Mouse (Mus musculus) telencephalon, adult 2 months (tissue): ENCODE results near the gene Slain1.
"Not testable (repeated sequence)": the region's sequence is repeated elsewhere in the genome, so short reads cannot be mapped to it uniquely, and the experiment has no call there.

Source experiments
- DNase-seq: peaks from one replicate; pipeline ENCODE4 v3.0.0-alpha.2; 2011; ENCODE audit warnings: low read depth, low spot score

Gene Slain1

DNA sequence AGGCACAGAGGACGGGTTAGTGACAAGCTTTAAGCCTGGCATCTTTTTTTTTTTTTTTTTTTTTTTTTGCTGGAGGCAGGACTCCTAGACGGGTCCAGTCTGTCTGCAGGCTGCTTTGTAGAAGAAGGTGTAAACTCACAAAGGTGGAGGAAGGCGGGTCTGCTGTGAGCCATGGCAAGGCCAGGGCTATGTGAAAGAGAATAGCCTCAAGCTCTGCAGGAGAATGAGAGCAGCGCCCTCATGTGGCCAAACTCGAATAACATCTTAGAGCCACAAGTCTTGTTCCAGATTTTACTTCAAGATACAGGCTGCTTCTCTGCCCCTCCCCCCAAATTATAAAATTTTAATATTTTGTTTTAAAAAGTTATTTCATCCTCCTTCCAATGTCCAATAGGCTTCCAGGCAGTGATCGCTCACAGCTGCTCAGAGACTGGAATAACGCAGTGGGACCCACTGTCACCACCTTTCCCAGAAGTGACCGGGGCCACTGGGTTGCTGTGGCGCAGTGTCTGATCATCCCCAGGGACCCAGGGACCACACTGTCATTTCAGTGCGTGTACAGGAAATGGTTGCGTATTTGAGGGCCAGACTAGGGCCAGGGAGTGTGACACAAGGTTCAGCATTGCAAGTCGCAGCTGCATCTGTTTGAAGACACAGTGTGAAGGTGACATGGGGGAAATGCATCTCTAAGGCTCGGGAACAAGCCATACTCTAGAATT, 70.8 kb downstream of the Slain1 start:
- DNase-seq, result peak; percentile 60

DNA sequence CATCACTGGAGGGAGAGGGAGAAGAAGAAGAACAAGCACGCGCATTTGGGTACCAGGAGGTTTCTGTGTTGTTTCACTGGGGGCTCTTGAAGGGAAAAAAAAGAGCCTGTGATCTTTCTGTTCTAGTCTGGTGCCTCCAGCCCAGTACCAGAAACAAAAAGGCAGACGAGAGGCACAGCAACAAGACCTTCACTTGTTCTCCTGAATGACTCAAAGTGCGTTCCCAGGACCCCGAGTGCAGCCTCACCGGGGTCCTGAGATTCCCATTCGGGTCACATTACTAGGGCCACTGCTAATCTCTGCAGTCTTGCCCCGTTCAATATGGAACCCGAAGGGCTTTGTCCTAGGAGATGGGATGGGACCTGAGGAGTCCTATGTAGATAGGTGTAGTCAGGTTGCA, 73.3 kb downstream of the Slain1 start:
- no peak for DNase-seq

DNA sequence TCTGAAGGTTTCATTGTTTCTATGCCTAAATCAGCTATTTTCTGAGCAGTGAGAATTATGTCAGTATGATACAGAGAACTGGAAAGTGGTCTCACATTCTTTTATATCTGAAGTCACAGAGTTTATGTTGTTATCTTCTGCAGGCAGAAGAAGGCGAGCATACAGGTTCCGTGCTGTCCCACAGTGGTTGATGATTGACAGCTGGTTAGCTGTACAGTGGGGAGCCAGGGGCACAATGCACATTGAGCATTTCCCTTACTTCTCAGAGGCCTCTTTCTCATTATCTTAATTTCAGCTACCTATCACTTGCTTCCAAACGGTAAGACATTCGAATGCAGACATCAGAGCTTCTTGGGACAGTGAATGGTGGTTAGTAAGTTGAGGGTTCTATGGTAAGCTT, 73.8 kb downstream of the Slain1 start:
- no peak for DNase-seq

DNA sequence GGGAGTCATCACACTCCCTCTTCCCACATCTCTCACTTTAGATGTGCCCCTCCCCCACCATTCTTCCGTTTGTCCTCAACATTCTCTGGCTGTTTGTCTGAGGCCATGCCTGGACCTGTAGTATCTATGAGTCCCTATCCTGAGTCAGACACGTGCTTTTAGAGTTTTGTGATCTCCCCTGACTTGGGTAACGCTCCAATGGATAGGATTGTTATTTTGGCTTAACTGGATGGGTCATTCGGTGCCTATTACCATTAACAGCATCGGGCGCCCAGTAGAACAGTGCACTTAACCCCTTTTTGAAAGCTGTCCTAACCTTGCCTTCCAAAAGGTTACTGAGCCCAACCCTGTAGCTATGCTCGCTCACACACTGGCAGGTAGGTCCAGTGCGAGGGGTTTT, 78.5 kb downstream of the Slain1 start:
- DNase-seq, result no peak

DNA sequence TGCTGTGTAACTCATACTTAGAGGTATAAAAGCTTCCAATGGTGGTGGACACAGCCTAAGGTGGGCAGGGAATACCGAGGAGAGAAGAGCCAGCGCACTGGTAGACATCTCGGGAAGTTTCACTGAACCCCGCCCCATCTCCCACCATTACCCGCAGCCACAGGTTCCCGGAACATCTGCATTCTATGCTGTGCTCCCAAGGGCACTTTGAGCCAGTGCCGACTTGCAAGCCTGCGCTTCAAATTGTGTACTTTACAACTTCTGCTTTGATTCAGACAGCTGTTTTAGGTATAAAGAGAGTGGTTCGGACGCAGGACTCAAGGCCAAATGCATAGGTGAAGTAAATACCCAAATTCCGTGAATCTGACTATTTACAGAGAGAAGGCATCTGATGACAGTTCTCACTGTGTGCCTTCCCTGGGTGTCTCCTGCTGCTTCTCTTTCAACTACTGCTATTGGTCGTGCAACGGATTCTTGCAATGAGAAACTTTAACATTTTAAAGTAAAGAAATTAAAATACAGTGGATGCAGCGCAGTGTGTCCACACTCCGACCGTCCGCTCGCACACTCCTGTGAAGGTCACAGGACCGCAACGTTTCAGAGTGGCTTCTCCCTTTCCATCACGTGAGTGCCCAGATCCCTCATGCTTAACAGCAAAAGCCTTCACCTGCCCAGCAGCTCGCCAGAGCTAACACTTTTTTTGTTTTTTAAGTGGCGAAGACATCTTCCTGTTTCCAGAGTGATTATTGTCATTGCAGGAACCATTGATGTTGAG, 79.1 kb downstream of the Slain1 start:
- DNase-seq, result no peak

DNA sequence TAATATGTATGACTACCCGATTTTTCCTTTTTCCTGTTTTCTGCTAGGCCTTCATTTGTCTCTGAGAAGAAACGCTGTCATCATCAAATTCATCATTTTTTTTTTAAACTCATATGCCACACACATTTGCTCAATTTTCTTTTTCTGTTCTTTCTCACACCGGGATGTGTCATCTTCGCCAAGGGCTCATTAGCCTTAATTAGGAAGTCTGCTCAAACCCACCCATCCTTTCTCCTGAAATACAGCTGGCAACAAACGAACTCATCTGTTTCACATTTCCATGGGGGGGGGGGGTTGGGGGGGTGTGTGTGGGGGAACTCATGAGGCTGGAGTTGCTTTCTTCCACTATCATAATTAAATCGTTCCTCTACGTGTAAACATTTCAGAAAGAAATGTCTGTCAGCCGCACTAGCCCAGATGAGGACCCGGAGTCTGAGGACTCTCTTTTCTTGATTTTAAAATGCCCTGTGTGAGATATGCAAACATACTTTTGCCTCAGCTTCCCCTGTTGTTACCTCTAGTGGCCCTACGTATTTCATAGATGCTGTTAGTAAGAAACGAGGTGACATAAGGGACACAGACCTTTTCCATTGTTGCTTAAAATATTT, 79.8 kb downstream of the Slain1 start:
- DNase-seq, result no peak

DNA sequence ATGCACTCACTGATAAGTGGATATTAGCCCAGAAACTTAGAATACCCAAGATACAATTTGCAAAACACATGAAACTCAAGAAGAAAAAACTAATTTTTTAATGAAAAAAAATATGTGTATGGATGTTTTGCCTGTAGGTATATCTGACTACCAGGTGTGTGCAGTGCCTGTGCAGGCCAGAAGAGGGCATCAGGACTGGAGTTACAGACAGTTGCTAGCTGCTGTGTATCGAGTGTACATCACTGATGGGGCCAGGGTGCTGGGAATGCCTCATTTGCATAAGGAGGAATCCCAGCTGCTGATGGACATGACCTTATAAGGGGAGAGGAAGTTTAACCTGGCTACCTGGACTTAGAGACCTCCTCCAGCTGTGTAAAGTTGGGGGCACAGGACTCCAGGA, 82.6 kb downstream of the Slain1 start:
- no peak for DNase-seq

DNA sequence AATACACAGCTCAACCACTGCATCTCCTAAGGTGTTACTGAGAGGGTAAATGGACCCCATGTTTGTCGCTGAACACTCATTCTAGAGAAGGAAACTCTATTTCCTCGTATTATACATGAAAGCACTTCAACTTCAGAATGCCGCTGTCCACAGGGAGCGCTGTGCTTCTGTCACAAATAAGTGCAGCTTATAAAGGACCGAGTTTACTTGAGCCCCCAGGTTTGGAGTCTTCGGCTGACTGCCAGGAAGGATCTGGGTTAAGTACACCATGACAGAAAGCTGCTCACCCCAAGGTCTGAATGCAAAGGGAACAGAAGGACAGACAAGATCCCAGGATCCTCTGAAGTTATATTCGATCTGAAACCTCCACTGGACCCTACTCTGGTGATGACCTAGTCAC, 91.2 kb downstream of the Slain1 start:
- DNase-seq, result no peak

DNA sequence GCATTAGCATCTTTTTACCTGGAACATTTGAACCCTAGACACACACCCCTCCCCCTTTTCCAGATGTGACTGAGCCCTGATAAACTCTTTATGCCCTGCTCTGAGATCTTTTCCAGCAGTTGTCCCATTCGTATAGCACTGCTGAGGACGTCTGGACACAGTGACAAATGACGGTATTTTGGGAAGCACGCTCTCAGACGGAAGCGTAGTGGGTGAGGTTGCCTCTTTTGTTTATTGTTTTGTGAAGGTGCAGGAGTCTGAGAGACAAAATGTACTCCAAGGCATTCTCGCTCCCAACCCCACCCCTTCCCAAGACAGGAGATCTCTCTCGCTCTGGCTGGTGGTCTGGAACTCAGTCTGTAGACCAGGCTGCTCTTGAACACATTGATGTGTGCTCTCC, 92.1 kb downstream of the Slain1 start:
- DNase-seq, result no peak

DNA sequence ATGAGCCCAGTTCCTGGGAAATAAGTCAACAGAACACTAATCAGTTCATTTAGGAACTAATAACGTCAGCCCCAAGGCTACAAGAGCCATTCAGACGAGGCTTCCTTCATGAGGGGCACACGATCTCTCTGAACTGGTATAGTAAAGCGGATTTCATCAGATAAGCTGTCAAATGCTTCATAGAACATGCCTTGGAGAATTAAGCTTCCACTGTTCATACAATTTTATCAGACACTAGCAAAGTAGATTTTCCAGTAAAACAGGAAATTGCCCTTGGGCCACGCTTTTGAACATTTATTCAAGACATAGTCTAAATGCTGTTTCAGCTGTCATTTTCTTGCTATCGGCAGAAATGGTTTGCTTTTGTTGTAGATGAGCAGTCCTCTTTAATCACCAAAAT, 97.3 kb downstream of the Slain1 start:
- no peak for DNase-seq

DNA sequence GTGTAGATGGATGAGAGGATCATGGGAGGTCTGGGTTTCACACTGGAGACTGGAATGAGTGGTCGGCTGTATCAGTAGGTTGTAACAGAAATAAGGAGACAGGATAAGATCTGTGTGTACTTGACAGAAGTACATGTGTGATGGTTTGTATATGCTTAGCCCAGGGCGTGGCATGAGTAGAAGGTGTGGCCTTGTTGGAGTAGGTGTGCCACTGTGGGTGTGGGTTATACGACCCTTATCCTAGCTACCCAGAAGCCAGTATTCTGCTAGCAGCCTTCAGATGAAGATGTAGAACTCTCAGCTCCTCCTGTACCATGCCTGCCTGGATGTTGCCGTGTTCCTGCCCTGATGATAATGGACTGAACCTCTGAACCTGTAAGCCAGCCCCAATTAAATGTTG, 100.6 kb downstream of the Slain1 start:
- DNase-seq, result not testable (repeated sequence)

DNA sequence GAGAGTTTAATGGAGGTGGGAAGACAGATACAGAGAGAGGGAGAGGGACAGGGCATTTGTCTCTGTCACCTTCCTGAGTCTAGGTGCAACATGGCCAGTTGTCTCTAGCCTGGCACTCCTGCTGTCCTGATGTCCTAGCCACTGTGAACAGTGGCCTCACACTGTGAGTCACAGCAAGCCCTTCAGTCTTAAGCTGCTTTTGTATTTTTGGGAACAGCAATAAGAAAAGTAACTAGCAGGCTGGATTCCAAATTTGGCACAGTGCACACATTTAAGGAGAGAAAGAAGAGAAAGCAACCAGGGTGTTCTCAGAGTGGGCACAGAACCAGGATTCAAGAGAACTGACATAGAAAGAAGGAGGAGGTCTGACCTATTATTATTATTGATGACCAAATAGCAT, 101.4 kb downstream of the Slain1 start:
- peak; percentile 52 for DNase-seq

DNA sequence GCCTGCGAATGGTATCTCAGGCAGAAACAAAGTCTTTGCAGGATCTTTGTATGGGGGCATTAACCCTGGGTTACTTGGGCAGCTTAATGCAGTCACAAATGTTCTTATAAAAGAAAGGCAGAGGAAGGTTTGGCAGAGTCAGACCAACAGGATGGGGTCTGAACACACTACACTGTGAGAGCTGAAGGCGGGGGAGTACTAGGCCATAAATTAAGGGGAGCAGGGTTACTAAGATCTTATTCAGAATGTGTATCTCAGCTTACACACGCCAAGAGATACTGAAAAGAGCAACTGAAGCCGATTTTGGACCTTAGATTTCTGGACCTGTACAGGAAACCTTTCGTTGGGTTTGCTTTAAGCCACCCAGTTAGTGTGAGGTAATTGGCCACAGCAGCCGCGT, 102.7 kb downstream of the Slain1 start:
- DNase-seq, result no peak

DNA sequence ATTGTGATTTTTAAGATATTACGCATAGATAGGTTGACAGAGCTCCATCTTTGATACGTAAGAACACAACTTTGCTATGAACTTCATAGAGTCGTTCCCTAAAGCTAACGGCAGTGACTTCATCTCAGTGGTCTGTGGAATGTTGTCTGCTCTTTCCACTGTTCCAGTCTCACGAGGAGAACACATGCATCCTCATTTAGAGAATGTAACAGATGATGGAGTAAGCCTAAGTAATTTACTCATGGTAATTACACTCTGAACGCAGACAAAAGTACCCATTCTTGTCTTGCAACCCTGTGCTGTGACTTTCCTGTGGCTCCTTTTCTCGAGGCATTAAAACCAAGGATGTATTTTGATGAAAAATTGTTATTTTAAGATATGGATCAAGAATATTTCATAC, 104.0 kb downstream of the Slain1 start:
- DNase-seq, result no peak

DNA sequence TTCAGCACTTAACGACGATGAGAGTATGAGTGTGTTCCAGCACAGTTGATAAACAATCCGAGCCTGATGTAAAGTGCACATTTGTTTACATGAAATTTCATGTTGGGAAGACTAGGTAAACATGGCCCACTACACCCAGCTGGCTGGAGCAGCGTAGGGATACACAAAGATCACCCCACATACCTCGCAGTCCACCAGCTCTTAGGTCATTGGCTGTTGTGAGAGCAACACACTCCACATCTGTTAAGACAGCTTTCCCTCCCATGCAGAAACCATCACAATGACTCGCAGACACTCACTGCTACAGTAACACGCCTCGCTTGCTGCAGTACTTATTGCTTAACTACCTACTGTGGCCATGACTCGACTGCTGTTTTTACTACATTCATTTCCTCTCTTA, 104.4 kb downstream of the Slain1 start:
- DNase-seq, result no peak
